Mouse (Mus musculus) myocyte (in vitro differentiated cells): Measurements from ENCODE around the gene Pcp4l1.

ENCODE experiments used
- CEBPB ChIP-seq: IDR thresholded peaks from 2 replicates; pipeline ENCODE4 v1.6.1; 2011; ENCODE audit warnings: mild to moderate bottlenecking, moderate library complexity; ENCODE audit not compliant: poor library complexity, insufficient read depth, severe bottlenecking
- E2F4 ChIP-seq: IDR thresholded peaks from one replicate; pipeline ENCODE4 v1.6.1; 2011; ENCODE audit warnings: mild to moderate bottlenecking, control low read depth, moderate library complexity; ENCODE audit not compliant: insufficient read depth
- MAX ChIP-seq: IDR thresholded peaks from one replicate; pipeline ENCODE4 v1.6.1; 2011; ENCODE audit warnings: low read depth, mild to moderate bottlenecking, control low read depth
- MYOD1 ChIP-seq, 3 experiments: IDR thresholded peaks; one replicate each; pipeline ENCODE4 v1.6.1; 2011; ENCODE audit warnings: control low read depth in 2 of 3, low read depth in 2 of 3, mild to moderate bottlenecking in 2 of 3, moderate library complexity in 1 of 3; ENCODE audit not compliant: insufficient read length in 2 of 3, control insufficient read depth in 1 of 3
- MYOG ChIP-seq, 3 experiments: IDR thresholded peaks; one replicate each; pipeline ENCODE4 v1.6.1; 2011; ENCODE audit warnings: control low read depth in 2 of 3, low read depth in 2 of 3, mild to moderate bottlenecking in 2 of 3; ENCODE audit not compliant: insufficient read length in 2 of 3, control insufficient read depth in 1 of 3, insufficient read depth in 1 of 3
- POLR2A ChIP-seq: IDR thresholded peaks from one replicate; pipeline ENCODE4 v1.6.1; 2011; ENCODE audit warnings: low read depth, mild to moderate bottlenecking, control low read depth, moderate library complexity; ENCODE audit not compliant: insufficient read length
- POLR2AphosphoS2 ChIP-seq: IDR thresholded peaks from one replicate; pipeline ENCODE4 v1.6.1; 2011; ENCODE audit warnings: low read depth, control low read depth; ENCODE audit not compliant: insufficient read length
- REST ChIP-seq: IDR thresholded peaks from one replicate; pipeline ENCODE4 v1.6.1; 2011; ENCODE audit warnings: mild to moderate bottlenecking, control low read depth, moderate library complexity; ENCODE audit not compliant: insufficient read depth, insufficient read length
- SRF ChIP-seq: IDR thresholded peaks from one replicate; pipeline ENCODE4 v1.6.1; 2011; ENCODE audit warnings: low read depth; ENCODE audit not compliant: control insufficient read depth, insufficient read length
- TCF12 ChIP-seq: IDR thresholded peaks from one replicate; pipeline ENCODE4 v1.6.1; 2011; ENCODE audit warnings: mild to moderate bottlenecking, control low read depth; ENCODE audit not compliant: poor library complexity, insufficient read depth, severe bottlenecking
- TCF3 ChIP-seq: IDR thresholded peaks from one replicate; pipeline ENCODE4 v1.6.1; 2011; ENCODE audit warnings: low read depth, control low read depth; ENCODE audit not compliant: insufficient read length
- USF1 ChIP-seq: IDR thresholded peaks from one replicate; pipeline ENCODE4 v1.6.1; 2011; ENCODE audit warnings: low read depth, mild to moderate bottlenecking, control low read depth, moderate library complexity

GRCm38 (mm10) chr1:171230215-171230614 lies 34.1 kb upstream of the Pcp4l1 start:
- TF ChIP-seq TCF12 = no peak
- no peak for TF ChIP-seq POLR2A
- no peak for TF ChIP-seq E2F4
- TF ChIP-seq POLR2AphosphoS2 = no peak
- TF ChIP-seq CEBPB = no peak
- no peak for TF ChIP-seq SRF
- TF ChIP-seq USF1 = no peak
- TF ChIP-seq MAX = no peak
- no peak for TF ChIP-seq MYOD1 (IDR thresholded peaks at IDR 0.05; ENCODE audit: control insufficient read depth in 1 of 3, insufficient read length in 2 of 3, low read depth in 2 of 3)
- TF ChIP-seq MYOG (IDR thresholded peaks at IDR 0.05; ENCODE audit: control insufficient read depth in 1 of 3, insufficient read depth in 1 of 3, insufficient read length in 2 of 3, low read depth in 2 of 3) = no peak
- no peak for TF ChIP-seq REST
- TF ChIP-seq TCF3 = no peak
